Mouse (Mus musculus): ENCODE measurements at regions not wholly inside any gene's neighbourhood (a gene's known extent, or its start where the extent isn't known, plus 50 kb on each side); places are given as distances from the start of the nearest gene placed in this dataset.

DNA sequence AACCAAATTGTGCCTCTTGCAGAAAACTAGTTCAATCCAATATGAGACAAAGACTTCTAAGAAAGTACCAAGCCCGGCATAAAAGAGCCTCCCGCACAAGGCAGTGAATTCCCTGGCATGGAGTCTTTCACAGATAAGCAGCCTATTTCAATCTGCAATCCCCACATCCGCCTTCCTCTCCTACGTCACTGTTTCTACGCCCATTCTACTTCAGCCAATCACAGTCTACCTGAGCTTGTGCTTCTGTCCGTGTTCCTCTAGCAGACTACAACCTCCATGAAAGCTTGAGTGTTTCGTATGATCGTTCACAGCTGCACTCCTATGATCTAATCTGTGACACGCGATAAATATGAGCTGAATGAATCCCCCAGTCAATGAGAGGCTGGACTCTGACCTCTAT is 155.6 kb upstream of the Ipo5 start:
- no peaks in the 10 kb centered on the region for H3K4me1 ChIP-seq (replicated peaks; ENCODE audit: control insufficient read depth, insufficient read depth, low read length)
- peak; percentile 69 for ATAC-seq
- 46% methylated on average over 10 of the region's 10 CpGs for WGBS

DNA sequence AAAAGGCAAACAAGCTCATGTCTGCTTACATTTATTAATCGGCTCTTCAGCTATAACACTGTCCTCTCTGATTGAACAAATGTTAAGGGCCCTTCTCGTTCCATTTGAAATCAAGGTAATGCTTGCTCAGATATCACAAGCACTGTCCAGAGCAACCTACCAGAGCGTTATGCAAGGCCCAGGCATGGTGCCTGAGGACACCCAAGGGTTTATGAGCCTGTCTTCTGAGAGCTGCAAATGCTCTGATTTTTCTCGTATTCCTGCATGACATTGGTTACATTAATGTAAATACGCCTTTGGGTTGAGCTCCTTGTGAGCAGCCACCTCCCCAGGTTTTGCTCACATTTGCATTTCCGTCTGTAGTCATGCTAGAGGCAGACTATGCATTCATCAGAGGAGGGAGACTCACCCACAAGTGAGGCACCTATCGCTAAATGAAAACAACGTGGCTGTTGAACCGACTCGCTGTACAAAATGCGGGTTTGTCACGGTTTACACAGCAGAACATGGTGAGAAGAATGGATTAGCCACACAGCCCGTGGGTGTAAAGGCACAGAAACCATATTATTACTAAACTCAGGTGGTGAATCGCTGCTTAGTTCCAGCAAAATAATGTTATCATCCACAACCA is 152.7 kb upstream of the Ipo5 start:
- Histone ChIP-seq H3K4me1 (replicated peaks; ENCODE audit: control insufficient read depth, insufficient read depth, low read length) (no peaks in the 10 kb centered on the region), H3K36me3 (ENCODE audit: control insufficient read depth, insufficient read depth) (no peaks in the 10 kb centered on the region), H3K9ac (ENCODE audit: low read depth, low read length) (no peak overlapping the region), H3K9me3 (ENCODE audit: control insufficient read depth) (no peaks in the 10 kb centered on the region), H3K4me2 (replicated peaks; ENCODE audit: low read depth) (no peak overlapping the region), H3K27ac (ENCODE audit: low read depth, low read length) (no peak overlapping the region), H3K27me3 (replicated peaks; ENCODE audit: control insufficient read depth, insufficient read depth, low read length) (no peaks in the 10 kb centered on the region), H3K4me3 (ENCODE audit: low read depth, low read length) (no peak overlapping the region)
- TF ChIP-seq CTCF (IDR thresholded peaks at IDR 0.05; ENCODE audit: low read depth), result no peak
- ATAC-seq, result no peak
- WGBS, result 83% methylated on average over 14 of the region's 14 CpGs

More for the DNA sequence above, 155.6 kb upstream of the Ipo5 start:
- no peak overlapping the region for H3K4me3 ChIP-seq (ENCODE audit: low read depth, low read length)
- no peak overlapping the region for H3K27ac ChIP-seq (ENCODE audit: low read depth, low read length)
- no peak for TF ChIP-seq CTCF (IDR thresholded peaks at IDR 0.05; ENCODE audit: low read depth)
- no peaks in the 10 kb centered on the region for H3K27me3 ChIP-seq (replicated peaks; ENCODE audit: control insufficient read depth, insufficient read depth, low read length)
- H3K9me3 ChIP-seq (ENCODE audit: control insufficient read depth), result no peaks in the 10 kb centered on the region
- H3K4me2 ChIP-seq (replicated peaks; ENCODE audit: low read depth), result peak overlapping the region; percentile 32; the same call in 1 of the 2 replicates
- H3K9ac ChIP-seq (ENCODE audit: low read depth, low read length), result no peak overlapping the region
- no peaks in the 10 kb centered on the region for H3K36me3 ChIP-seq (ENCODE audit: control insufficient read depth, insufficient read depth)

- H3K9me3 ChIP-seq (ENCODE audit: control insufficient read depth), result no peaks in the 10 kb centered on the region
- H3K27me3 ChIP-seq (replicated peaks; ENCODE audit: control insufficient read depth, insufficient read depth, low read length), result no peaks in the 10 kb centered on the region
- 50% methylated on average over 7 of the region's 7 CpGs for WGBS
- H3K36me3 ChIP-seq (ENCODE audit: control insufficient read depth, insufficient read depth), result no peaks in the 10 kb centered on the region
- TF ChIP-seq CTCF (IDR thresholded peaks at IDR 0.05; ENCODE audit: low read depth), result no peak
- H3K9ac ChIP-seq (ENCODE audit: low read depth, low read length), result no peak overlapping the region
- H3K27ac ChIP-seq (ENCODE audit: low read depth, low read length), result no peak overlapping the region
- ATAC-seq, result no peak
- H3K4me2 ChIP-seq (replicated peaks; ENCODE audit: low read depth), result no peak overlapping the region
- H3K4me3 ChIP-seq (ENCODE audit: low read depth, low read length), result no peak overlapping the region
- no peaks in the 10 kb centered on the region for H3K4me1 ChIP-seq (replicated peaks; ENCODE audit: control insufficient read depth, insufficient read depth, low read length)
Observed at GRCm38 (mm10) chr14:120762168-120762567, 148.9 kb upstream of the Ipo5 start.

GRCm38 (mm10) chr14:120762733-120763132 is 148.3 kb upstream of the Ipo5 start:
- H3K4me3 ChIP-seq (ENCODE audit: low read depth, low read length), result no peak overlapping the region
- H3K27ac ChIP-seq (ENCODE audit: low read depth, low read length), result no peak overlapping the region
- no peaks in the 10 kb centered on the region for H3K9me3 ChIP-seq (ENCODE audit: control insufficient read depth)
- H3K4me2 ChIP-seq (replicated peaks; ENCODE audit: low read depth), result no peak overlapping the region
- TF ChIP-seq CTCF (IDR thresholded peaks at IDR 0.05; ENCODE audit: low read depth), result no peak
- ATAC-seq, result no peak
- no peaks in the 10 kb centered on the region for H3K4me1 ChIP-seq (replicated peaks; ENCODE audit: control insufficient read depth, insufficient read depth, low read length)
- no peaks in the 10 kb centered on the region for H3K36me3 ChIP-seq (ENCODE audit: control insufficient read depth, insufficient read depth)
- no peaks in the 10 kb centered on the region for H3K27me3 ChIP-seq (replicated peaks; ENCODE audit: control insufficient read depth, insufficient read depth, low read length)
- no peak overlapping the region for H3K9ac ChIP-seq (ENCODE audit: low read depth, low read length)
- WGBS, result 72% methylated on average over 11 of the region's 11 CpGs

DNA sequence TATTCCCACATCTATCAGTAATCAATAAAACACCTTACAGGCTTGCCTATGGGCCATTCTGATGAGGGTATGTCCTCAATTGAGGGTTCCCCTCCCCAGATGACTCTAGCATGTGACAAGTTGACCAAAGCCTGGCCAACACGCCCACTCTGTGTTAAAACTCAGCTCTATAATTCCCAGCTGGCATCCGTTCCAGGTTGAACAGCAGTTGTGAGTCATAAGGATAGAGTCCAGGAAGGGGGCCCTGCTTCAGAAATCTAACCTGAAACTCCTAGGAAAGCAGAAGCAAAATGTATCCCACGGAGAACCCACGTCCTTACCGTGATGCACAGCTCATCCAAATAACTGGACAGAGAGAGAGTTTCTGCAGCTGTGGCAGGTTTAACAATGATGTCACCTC is 147.2 kb upstream of the Ipo5 start:
- H3K4me2 ChIP-seq (replicated peaks; ENCODE audit: low read depth), result no peak overlapping the region
- H3K27me3 ChIP-seq (replicated peaks; ENCODE audit: control insufficient read depth, insufficient read depth, low read length), result no peaks in the 10 kb centered on the region
- no peak for ATAC-seq
- TF ChIP-seq CTCF (IDR thresholded peaks at IDR 0.05; ENCODE audit: low read depth), result no peak
- H3K36me3 ChIP-seq (ENCODE audit: control insufficient read depth, insufficient read depth), result no peaks in the 10 kb centered on the region
- H3K4me1 ChIP-seq (replicated peaks; ENCODE audit: control insufficient read depth, insufficient read depth, low read length), result no peaks in the 10 kb centered on the region
- H3K27ac ChIP-seq (ENCODE audit: low read depth, low read length), result no peak overlapping the region
- no peak overlapping the region for H3K9ac ChIP-seq (ENCODE audit: low read depth, low read length)
- 62% methylated on average over 5 of the region's 5 CpGs for WGBS
- no peaks in the 10 kb centered on the region for H3K9me3 ChIP-seq (ENCODE audit: control insufficient read depth)
- H3K4me3 ChIP-seq (ENCODE audit: low read depth, low read length), result no peak overlapping the region

DNA sequence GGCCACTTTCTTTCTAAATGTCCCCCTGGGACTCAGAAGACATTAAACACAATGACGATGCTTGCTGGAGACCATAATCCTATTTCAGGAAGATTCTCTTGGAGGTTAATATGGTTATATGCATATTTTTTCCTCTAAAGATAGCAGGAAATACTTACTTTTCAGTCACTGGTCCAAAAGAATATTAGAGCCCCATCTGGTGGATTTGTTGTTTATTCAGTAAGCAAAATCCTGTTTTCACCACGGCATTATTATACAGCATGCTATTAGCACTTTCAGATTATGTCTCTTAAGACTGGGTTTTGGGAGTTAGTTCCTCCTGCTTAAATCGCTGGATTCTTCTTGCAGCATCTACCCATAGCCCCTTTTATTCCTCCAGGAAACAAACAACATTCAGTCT is 146.6 kb upstream of the Ipo5 start:
- no peaks in the 10 kb centered on the region for H3K9me3 ChIP-seq (ENCODE audit: control insufficient read depth)
- no peaks in the 10 kb centered on the region for H3K27me3 ChIP-seq (replicated peaks; ENCODE audit: control insufficient read depth, insufficient read depth, low read length)
- WGBS, result 64% methylated on average over 3 of the region's 3 CpGs
- H3K4me2 ChIP-seq (replicated peaks; ENCODE audit: low read depth), result no peak overlapping the region
- no peaks in the 10 kb centered on the region for H3K4me1 ChIP-seq (replicated peaks; ENCODE audit: control insufficient read depth, insufficient read depth, low read length)
- H3K4me3 ChIP-seq (ENCODE audit: low read depth, low read length), result no peak overlapping the region
- TF ChIP-seq CTCF (IDR thresholded peaks at IDR 0.05; ENCODE audit: low read depth), result peak; percentile 55
- no peaks in the 10 kb centered on the region for H3K36me3 ChIP-seq (ENCODE audit: control insufficient read depth, insufficient read depth)
- ATAC-seq, result no peak
- no peak overlapping the region for H3K27ac ChIP-seq (ENCODE audit: low read depth, low read length)
- H3K9ac ChIP-seq (ENCODE audit: low read depth, low read length), result no peak overlapping the region

DNA sequence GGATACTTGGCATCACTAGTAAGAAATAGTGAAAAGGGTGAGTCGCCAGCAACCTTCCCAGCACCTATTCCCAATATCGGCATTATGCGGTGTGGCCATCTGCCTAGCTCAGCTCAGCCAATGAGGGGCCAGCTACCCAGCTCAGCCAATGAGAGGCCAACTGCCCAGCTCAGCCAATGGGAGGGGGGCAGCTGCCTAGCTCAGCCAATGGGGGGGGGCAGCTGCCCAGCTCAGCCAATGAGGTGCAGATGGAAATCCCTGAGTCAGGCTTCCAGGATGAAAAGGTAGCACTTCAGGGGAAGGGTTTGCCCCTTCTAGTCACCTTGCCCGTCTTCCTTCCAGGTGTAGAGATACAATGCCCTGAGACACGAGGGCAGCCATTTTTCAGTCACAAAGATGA is 144.6 kb upstream of the Ipo5 start:
- no peaks in the 10 kb centered on the region for H3K36me3 ChIP-seq (ENCODE audit: control insufficient read depth, insufficient read depth)
- no peak for TF ChIP-seq CTCF (IDR thresholded peaks at IDR 0.05; ENCODE audit: low read depth)
- H3K9me3 ChIP-seq (ENCODE audit: control insufficient read depth), result no peaks in the 10 kb centered on the region
- H3K27ac ChIP-seq (ENCODE audit: low read depth, low read length), result no peak overlapping the region
- H3K4me3 ChIP-seq (ENCODE audit: low read depth, low read length), result no peak overlapping the region
- H3K4me1 ChIP-seq (replicated peaks; ENCODE audit: control insufficient read depth, insufficient read depth, low read length), result no peaks in the 10 kb centered on the region
- no peaks in the 10 kb centered on the region for H3K27me3 ChIP-seq (replicated peaks; ENCODE audit: control insufficient read depth, insufficient read depth, low read length)
- H3K4me2 ChIP-seq (replicated peaks; ENCODE audit: low read depth), result no peak overlapping the region
- no peak for ATAC-seq
- WGBS, result 91% methylated on average over 5 of the region's 5 CpGs
- no peak overlapping the region for H3K9ac ChIP-seq (ENCODE audit: low read depth, low read length)
